Mouse (Mus musculus) embryonic fibroblast, embryonic 13.5 days (primary cell): ENCODE data around the gene Atrn.

ENCODE experiments used
- CTCF ChIP-seq: IDR thresholded peaks from 2 replicates; pipeline ENCODE4 v1.5.1; 2011; ENCODE audit warnings: mild to moderate bottlenecking, control low read depth, low read length, moderate library complexity, borderline replicate concordance; ENCODE audit not compliant: insufficient read depth
- POLR2A ChIP-seq: IDR thresholded peaks from 2 replicates; pipeline ENCODE4 v1.6.1; 2011; ENCODE audit warnings: low read depth, mild to moderate bottlenecking, control low read depth, low read length, moderate library complexity

DNA sequence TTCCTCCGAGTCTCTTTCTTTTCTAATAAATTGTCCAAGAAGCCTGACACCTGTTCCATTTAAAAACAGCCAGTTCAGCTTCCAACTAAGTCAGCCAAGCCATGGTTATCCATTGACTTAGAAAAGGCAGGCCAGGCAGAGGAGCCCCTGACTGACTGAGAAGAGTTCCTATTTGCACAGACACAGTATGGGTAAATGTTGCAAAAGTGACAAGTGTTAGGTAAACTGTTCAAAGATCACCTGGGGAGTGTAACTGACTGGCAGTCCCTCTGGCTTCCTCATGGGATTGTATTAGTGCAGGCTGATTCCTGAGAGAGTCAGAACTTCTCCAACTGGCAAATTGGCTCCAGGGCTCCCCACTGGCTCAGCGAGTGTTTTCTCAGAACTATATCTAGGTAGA, 8.4 kb upstream of the Atrn start:
- TF ChIP-seq CTCF: no peak
- no peak for TF ChIP-seq POLR2A
